Mouse (Mus musculus) heart, adult 9 months (tissue): ENCODE results near the gene Scgb1b12.
"Not testable (repeated sequence)": the region's sequence is repeated elsewhere in the genome, so short reads cannot be mapped to it uniquely, and the experiment has no call there.

Source experiments
- DNase-seq, 2 experiments: peaks; one replicate each; pipeline ENCODE4 v3.0.0; 2022; ENCODE audit warnings: low spot score in 2 of 2

Gene Scgb1b12

GRCm38 (mm10) chr7:32333882-32334281 is at the start of gene Scgb1b12:
TSS of gene Scgb1b12 (plus strand) at chr7:32334182.
- DNase-seq, result not testable (repeated sequence)

- DNase-seq, result not testable (repeated sequence)
Observed at GRCm38 (mm10) chr7:32327145-32327544, 6.8 kb upstream of the Scgb1b12 start, which contains the start of gene Scgb2b12. TSS of gene Scgb2b12 (minus strand) at chr7:32327245.
